Mouse (Mus musculus): ENCODE data around the gene Rbm20. TPM values are rescaled to one million over a fixed set of nuclear protein-coding genes. Genes with fewer than 3 reads are reported as not detected.

Gene Rbm20
- polyA plus RNA-seq, 1 experiment, result not detected

DNA sequence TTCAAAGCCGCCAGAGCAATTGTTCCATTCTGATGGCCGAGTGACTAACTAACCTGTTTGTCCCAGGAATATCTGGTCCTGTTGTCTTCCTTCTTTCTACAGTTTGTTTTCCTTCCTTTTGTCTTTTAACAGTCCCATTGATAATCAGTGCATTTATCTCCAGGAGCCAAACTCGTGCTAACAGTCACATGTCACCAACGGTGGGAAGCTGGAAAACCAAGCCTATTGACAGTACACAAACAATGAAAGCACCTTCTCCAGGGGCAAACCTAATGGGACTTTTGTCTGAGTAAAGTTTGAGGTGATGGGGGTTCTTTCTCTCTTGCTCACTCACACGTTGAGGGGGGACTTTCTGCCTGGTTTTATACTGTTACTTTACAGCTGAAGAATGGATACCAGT, 213.2 kb downstream of the Rbm20 start:
- peaks cover 11% of the 10 kb centered on the region for H3K4me1 ChIP-seq (ENCODE audit: control insufficient read depth, insufficient read depth, low read length)
- no peak for TF ChIP-seq POLR2A (IDR thresholded peaks at IDR 0.05; ENCODE audit: insufficient read depth, low read depth, low read length)
- TF ChIP-seq CTCF (IDR thresholded peaks at IDR 0.05; ENCODE audit: insufficient read depth, low read depth, low read length), result no peak
- H3K27ac ChIP-seq (ENCODE audit: insufficient read depth, low read depth, low read length), result no peak overlapping the region
- H3K4me3 ChIP-seq (ENCODE audit: insufficient read depth, low read depth, low read length), result no peak overlapping the region
- 72% methylated on average over 5 of the region's 5 CpGs for WGBS

DNA sequence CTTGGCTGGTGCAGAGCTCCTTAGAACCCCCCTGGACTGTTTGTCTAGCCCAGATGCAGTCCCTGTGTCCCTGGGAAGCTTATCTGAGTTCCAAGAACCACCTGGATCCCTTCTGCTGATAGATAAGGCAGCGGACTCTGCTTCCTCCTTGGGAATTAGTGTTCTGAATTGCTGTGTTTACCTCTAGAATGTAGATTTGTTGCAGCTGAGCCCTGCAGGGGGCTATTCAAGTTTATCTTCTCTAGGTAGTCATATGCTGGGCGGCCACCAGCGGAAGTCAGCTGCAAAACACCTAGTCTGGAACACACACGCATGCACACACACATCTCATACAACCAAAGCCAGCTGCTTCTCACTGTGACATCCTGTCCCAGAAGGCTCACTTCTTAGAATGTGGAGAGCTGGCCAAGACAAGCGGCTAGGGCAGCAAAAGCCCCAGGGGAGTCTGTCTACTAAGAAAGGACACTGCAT, 213.7 kb downstream of the Rbm20 start:
- Histone ChIP-seq H3K4me3 (ENCODE audit: insufficient read depth, low read depth, low read length) (no peak overlapping the region), H3K4me1 (ENCODE audit: control insufficient read depth, insufficient read depth, low read length) (peaks cover 11% of the 10 kb centered on the region), H3K27ac (ENCODE audit: insufficient read depth, low read depth, low read length) (no peak overlapping the region)
- TF ChIP-seq CTCF (IDR thresholded peaks at IDR 0.05; ENCODE audit: insufficient read depth, low read depth, low read length), result no peak
- no peak for TF ChIP-seq POLR2A (IDR thresholded peaks at IDR 0.05; ENCODE audit: insufficient read depth, low read depth, low read length)
- WGBS, result 87% methylated on average over 5 of the region's 5 CpGs

DNA sequence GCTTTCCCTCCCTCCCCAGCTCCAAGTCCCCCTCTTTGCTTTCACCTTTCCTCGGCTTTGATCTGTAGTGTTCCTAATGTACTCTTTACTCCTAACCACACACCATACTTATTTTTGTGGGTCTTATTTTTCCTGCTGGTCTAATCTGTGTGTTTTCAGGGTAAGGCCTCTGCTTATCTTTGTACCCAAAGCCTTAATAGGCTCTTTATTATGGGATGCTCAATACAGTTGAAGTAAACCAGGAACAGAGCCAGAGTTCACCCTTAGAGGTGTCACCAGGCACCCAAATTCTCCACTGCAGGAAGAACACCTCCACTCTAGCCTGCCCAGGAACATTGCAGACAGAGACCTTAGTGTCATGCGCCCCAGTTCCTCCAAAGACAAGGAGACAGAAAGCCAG, 214.5 kb downstream of the Rbm20 start:
- Histone ChIP-seq H3K27ac (ENCODE audit: insufficient read depth, low read depth, low read length) (no peak overlapping the region), H3K4me3 (ENCODE audit: insufficient read depth, low read depth, low read length) (no peak overlapping the region), H3K4me1 (ENCODE audit: control insufficient read depth, insufficient read depth, low read length) (peaks cover 14% of the 10 kb centered on the region)
- WGBS, result 91% methylated on average over 2 of the region's 2 CpGs
- TF ChIP-seq CTCF (IDR thresholded peaks at IDR 0.05; ENCODE audit: insufficient read depth, low read depth, low read length) (no peak), POLR2A (IDR thresholded peaks at IDR 0.05; ENCODE audit: insufficient read depth, low read depth, low read length) (no peak)

DNA sequence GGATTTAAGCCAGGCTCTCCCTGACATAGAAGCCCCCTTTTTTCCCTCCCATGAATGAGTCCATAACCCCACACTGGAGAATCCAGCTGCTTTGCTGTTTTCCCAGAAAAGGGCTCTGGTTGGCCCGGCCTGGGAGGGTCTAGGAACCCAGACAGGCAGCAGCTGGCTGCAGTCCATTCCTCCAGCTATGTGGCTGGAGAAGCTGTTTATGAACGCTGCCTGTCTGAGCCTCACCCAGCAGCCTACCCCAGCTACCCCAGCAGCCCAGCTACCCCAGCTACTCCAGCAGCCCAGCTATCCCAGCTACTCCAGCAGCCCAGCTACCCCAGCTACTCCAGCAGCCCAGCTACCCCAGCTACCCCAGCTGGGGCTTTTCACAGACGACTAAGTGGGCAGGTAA, 215.0 kb downstream of the Rbm20 start, which contains the start of gene Pdcd4:
Gene Pdcd4 (plus strand): TSS at position 171 of the 400 bp plus-strand sequence.
- WGBS, result 48% methylated on average over 3 of the region's 3 CpGs
- Histone ChIP-seq H3K4me1 (ENCODE audit: control insufficient read depth, insufficient read depth, low read length) (peaks cover 19% of the 10 kb centered on the region), H3K4me3 (ENCODE audit: insufficient read depth, low read depth, low read length) (no peak within 1 kb of the TSS), H3K27ac (ENCODE audit: insufficient read depth, low read depth, low read length) (peak within 1 kb of the TSS; percentile 15; the same call in 1 of the 2 replicates)
- TF ChIP-seq POLR2A (IDR thresholded peaks at IDR 0.05; ENCODE audit: insufficient read depth, low read depth, low read length) (no peak), CTCF (IDR thresholded peaks at IDR 0.05; ENCODE audit: insufficient read depth, low read depth, low read length) (no peak)

DNA sequence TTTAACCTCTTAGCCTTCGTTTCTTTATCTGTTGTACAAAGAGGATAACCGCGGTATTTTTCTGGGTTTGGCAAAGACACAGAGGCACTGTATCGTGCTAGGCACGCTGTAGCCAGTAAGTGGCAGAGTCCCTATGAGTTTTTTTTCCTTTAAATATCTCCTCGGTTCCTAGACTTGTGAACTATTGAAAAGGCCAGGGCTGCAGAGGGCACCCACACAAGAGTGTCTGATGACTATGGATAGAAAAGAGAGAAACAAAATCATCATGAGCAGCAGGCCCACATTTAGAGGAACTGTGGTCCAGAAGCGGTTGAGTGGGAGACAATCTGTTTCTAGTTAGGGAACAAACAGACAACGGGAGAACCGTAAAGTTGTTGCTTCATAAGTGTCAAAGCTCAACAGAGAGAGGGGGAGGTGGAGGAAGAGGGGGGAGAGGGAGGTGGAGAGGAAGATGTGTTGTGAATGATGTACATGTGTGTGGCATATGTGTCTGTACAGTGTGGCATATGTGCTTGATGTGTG, 215.8 kb downstream of the Rbm20 start:
- H3K27ac ChIP-seq (ENCODE audit: insufficient read depth, low read depth, low read length), result peak overlapping the region; percentile 15; the same call in 1 of the 2 replicates

DNA sequence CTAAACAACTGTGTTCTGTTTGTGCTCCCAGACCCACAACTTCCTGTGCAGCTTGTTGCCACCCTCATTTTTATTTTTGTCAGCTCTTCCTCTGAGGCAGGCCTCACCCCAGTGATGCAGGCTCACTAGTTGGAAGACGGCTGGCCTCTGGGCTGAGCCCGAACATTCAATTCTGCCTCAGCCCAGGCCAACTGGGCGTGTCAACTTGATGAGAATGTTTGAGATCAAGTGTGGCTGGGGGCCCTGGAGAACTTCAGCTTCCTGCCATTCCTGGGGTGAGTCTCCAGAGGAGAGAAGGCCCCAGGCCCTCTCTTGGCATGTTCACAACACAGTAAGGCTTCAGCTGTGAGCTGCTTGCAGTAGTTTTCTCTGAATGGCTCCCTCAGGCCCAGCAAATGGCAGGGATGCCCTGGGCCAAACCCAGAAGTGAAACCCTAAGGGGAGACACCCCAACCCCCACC, 216.6 kb downstream of the Rbm20 start:
- Histone ChIP-seq H3K4me1 (ENCODE audit: control insufficient read depth, insufficient read depth, low read length) (peaks cover 25% of the 10 kb centered on the region), H3K27ac (ENCODE audit: insufficient read depth, low read depth, low read length) (no peak overlapping the region), H3K4me3 (ENCODE audit: insufficient read depth, low read depth, low read length) (no peak overlapping the region)
- TF ChIP-seq CTCF (IDR thresholded peaks at IDR 0.05; ENCODE audit: insufficient read depth, low read depth, low read length), result no peak
- no peak for TF ChIP-seq POLR2A (IDR thresholded peaks at IDR 0.05; ENCODE audit: insufficient read depth, low read depth, low read length)
- 72% methylated on average over 3 of the region's 3 CpGs for WGBS

More for the DNA sequence above, 215.8 kb downstream of the Rbm20 start:
- H3K4me3 ChIP-seq (ENCODE audit: insufficient read depth, low read depth, low read length), result no peak overlapping the region
- H3K4me1 ChIP-seq (ENCODE audit: control insufficient read depth, insufficient read depth, low read length), result peaks cover 21% of the 10 kb centered on the region
- 29% methylated on average over 9 of the region's 9 CpGs for WGBS
- TF ChIP-seq POLR2A (IDR thresholded peaks at IDR 0.05; ENCODE audit: insufficient read depth, low read depth, low read length) (no peak), CTCF (IDR thresholded peaks at IDR 0.05; ENCODE audit: insufficient read depth, low read depth, low read length) (no peak)

DNA sequence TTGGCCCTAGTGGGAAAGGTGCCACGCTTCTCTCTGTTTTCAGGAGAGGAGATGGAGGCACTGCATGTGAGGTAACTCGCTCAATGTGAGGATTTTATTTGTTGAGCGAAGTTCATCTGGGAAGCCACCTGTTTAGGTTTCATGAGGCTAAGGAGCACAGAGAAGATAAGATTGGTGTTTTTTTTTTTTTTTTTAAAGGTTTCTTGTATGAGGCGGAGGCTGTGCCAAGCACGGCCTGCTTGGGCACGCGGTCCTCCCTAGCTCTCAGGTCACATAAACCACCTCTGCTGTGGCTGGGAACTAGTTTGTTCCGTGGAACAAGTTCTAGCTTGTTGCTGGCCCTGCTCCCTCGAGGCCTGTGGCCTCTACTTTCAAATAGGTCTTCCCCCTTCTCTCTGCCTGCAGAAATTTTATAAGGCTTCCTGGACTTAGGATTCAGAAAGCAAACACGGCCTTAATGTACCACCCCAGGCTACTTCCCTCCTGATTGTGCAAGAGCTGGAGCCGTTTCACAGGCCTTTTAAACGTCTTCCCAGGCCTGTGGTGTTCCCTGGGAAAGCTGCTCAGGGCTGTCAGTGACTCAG, 217.5 kb downstream of the Rbm20 start:
- H3K27ac ChIP-seq (ENCODE audit: insufficient read depth, low read depth, low read length), result no peak overlapping the region; the same call in 1 of the 2 replicates
- no peak for TF ChIP-seq CTCF (IDR thresholded peaks at IDR 0.05; ENCODE audit: insufficient read depth, low read depth, low read length)
- WGBS, result 65% methylated on average over 12 of the region's 12 CpGs
- H3K4me3 ChIP-seq (ENCODE audit: insufficient read depth, low read depth, low read length), result no peak overlapping the region
- H3K4me1 ChIP-seq (ENCODE audit: control insufficient read depth, insufficient read depth, low read length), result peaks cover 25% of the 10 kb centered on the region

DNA sequence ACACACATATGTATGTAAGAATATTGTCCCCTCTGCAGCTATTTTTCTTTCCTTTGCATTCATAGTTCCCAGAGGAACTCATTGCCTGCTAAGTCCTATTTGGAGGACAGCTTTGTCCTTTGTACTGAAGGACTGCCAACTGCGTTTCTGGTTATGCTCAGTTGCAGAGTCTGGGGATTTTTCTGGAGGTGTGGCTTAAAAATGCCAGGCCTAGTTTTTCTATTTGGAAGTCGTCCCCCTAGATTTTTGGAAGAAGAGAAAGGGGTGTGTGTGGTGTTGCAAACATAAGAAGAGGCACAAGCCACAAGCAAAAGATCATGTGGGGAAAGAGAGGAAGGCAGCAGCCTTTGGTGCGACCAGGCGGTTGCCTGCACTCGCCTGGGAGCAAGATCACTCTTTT, 220.9 kb downstream of the Rbm20 start:
- Histone ChIP-seq H3K4me1 (ENCODE audit: control insufficient read depth, insufficient read depth, low read length) (peaks cover 25% of the 10 kb centered on the region), H3K27ac (ENCODE audit: insufficient read depth, low read depth, low read length) (no peak overlapping the region), H3K4me3 (ENCODE audit: insufficient read depth, low read depth, low read length) (no peak overlapping the region)
- WGBS, result 66% methylated on average over 5 of the region's 5 CpGs
- no peak for TF ChIP-seq POLR2A (IDR thresholded peaks at IDR 0.05; ENCODE audit: insufficient read depth, low read depth, low read length)
- no peak for TF ChIP-seq CTCF (IDR thresholded peaks at IDR 0.05; ENCODE audit: insufficient read depth, low read depth, low read length)

DNA sequence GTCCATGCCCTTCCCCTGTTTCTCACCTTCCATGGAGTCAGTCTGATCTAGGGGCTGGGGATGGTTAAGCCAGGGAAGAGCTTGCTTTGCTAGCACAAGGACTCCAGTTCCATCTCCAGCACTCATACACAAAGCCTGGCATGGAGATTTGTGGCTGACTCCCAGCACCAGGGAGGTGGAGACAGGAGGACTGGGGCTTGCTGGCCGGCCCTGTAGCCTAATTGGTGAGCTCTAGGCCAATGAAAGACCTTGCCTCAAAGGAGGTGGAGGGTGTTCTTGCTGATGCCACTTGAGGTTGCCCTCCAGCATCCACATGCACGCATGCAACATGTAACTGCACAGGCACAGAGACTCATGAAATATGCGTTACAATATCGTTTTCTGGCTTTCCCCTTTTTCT, 221.4 kb downstream of the Rbm20 start:
- no peak for TF ChIP-seq CTCF (IDR thresholded peaks at IDR 0.05; ENCODE audit: insufficient read depth, low read depth, low read length)
- no peak for TF ChIP-seq POLR2A (IDR thresholded peaks at IDR 0.05; ENCODE audit: insufficient read depth, low read depth, low read length)
- 81% methylated on average over 4 of the region's 4 CpGs for WGBS
- Histone ChIP-seq H3K27ac (ENCODE audit: insufficient read depth, low read depth, low read length) (no peak overlapping the region), H3K4me3 (ENCODE audit: insufficient read depth, low read depth, low read length) (no peak overlapping the region), H3K4me1 (ENCODE audit: control insufficient read depth, insufficient read depth, low read length) (peaks cover 24% of the 10 kb centered on the region)
